Mouse (Mus musculus) ES-Bruce4 (cell line): Measurements from ENCODE around the gene Tmem132c.

Experiments used
- CTCF ChIP-seq: IDR thresholded peaks from one replicate; pipeline ENCODE4 v1.8.1; 2011; ENCODE audit warnings: low read depth, low read length
- EP300 ChIP-seq: IDR thresholded peaks from 2 replicates; pipeline ENCODE4 v1.6.1; 2011; ENCODE audit warnings: low read depth, low read length; ENCODE audit not compliant: insufficient read depth
- POLR2A ChIP-seq: IDR thresholded peaks from one replicate; pipeline ENCODE4 v1.8.1; 2011; ENCODE audit warnings: low read length; ENCODE audit not compliant: insufficient read depth

DNA sequence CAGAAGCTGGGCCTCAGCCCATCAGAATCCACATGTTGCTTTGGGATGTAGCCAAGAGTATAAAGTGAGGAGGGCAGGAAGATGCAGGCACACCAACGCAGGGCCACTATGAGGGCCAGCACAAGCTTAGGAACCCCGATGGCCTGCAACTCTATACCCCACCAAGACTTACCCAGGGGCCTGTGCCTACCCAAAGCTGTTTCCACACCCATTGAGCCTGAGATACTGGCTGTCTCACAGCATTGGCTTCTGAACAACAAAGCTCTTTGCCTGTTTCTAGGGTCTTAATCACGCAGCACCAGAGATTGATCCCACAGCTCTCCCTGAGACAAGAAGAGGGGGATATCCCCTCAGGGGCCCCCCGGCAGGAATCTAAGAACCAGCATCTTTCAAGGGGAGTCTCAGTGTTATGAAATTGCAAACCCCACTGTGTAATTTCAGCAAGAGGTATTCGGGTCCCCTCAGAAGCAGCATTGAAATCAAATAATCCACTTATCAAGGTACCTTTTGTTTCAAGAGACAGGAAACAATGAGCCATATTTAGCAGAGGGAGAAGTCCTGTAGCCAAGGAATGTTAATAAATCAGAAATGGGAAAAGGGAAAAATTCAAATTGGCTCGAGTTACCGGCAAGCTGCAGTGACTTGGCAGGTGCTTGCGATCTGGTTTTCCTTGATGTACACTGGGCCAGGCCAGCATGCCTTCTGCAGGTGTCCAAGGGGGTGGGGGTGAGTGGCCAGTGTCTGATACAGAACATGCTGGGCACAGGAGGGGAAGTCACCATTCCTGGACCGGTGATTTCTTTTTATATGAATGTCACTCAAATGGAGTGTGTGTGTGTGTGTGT, 107.8 kb downstream of the Tmem132c start:
- TF ChIP-seq POLR2A: no peak
- no peak for TF ChIP-seq CTCF
- no peak for TF ChIP-seq EP300
